In the genomic region with DNA sequence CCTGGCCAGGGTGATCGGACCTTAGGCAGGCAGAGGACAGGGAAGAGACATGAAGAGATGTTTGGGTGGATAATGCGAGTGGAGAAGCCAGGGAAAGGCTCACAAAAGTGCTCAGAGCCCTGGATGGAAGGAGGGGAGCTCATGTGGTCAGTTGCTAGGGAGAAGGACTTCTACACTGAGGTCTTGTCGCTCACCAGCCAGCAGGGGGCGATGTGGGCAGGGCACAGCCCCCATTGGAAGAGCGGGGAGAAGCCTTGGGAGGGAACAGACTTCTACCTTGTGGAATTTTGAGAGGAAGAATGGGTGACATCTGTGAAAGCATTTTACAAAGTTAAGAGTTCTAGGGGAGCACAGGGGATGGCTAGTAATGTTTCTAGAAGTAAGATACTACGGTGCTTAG, we compare ENCODE assay signal across 9 mouse cellular contexts. TPM values are rescaled to one million over a fixed set of nuclear protein-coding genes. Genes with fewer than 3 reads are reported as not detected.
A peak's percentile ranks its signal among the peaks of the same experiment; 100 is the strongest.
DNase-seq lines count a peak whose midpoint lies in the region; ATAC-seq and TF ChIP-seq lines count a peak whose summit lies in the region.
"Had no signal": no experiment of that assay in that cellular context is flagged by ENCODE, and none has a peak within 500 bp of the region (broad histone marks: within the 10 kb centered on the region; RNA-seq: fewer than 3 reads in every experiment).

No protein-coding gene starts in this region.

- H3K36me3 ChIP-seq in heart, adult 2 months (ENCODE audit: control insufficient read depth, insufficient read depth, low read length), result no peaks in the 10 kb centered on the region
- H3K36me3 ChIP-seq in heart, embryonic 11.5 days (ENCODE audit: control insufficient read depth, insufficient read depth, low read length), result no peaks in the 10 kb centered on the region
- H3K36me3 ChIP-seq in testis, adult 2 months (ENCODE audit: control insufficient read depth, insufficient read depth, low read length), result peaks cover 2% of the 10 kb centered on the region; the same call in 1 of the 2 replicates
- H3K36me3 ChIP-seq in embryonic facial prominence, embryonic 10.5 days (replicated peaks), result no peaks in the 10 kb centered on the region
- H3K36me3 ChIP-seq in neural tube, embryonic 15.5 days, result peaks cover 61% of the 10 kb centered on the region
- H3K36me3 ChIP-seq: stomach, embryonic 15.5 days had no signal

- H3K4me3 ChIP-seq in heart, adult 2 months, result no peak overlapping the region
- H3K4me3 ChIP-seq in heart, embryonic 11.5 days (ENCODE audit: low read depth, low read length), result no peak overlapping the region
- H3K4me3 ChIP-seq in testis, adult 2 months (ENCODE audit: control insufficient read depth, low read depth, low read length), result no peak overlapping the region
- H3K4me3 ChIP-seq in embryonic facial prominence, embryonic 10.5 days, result no peak overlapping the region
- no peak overlapping the region for H3K4me3 ChIP-seq in neural tube, embryonic 15.5 days (replicated peaks)
- H3K4me3 ChIP-seq: stomach, embryonic 15.5 days had no signal

- H3K9ac ChIP-seq in heart, adult 2 months (ENCODE audit: low read depth, low read length), result no peak overlapping the region
- no peak overlapping the region for H3K9ac ChIP-seq in heart, embryonic 11.5 days (ENCODE audit: low read depth, low read length)
- no peak overlapping the region for H3K9ac ChIP-seq in neural tube, embryonic 15.5 days (replicated peaks)
- H3K9ac ChIP-seq: stomach, embryonic 15.5 days had no signal

- 66% methylated on average over 6 of the region's 6 CpGs for WGBS in heart, adult 2 months
- WGBS in heart, embryonic 11.5 days (ENCODE audit: insufficient replicate concordance), result 61% methylated on average over 6 of the region's 6 CpGs
- 66% methylated on average over 6 of the region's 6 CpGs for WGBS in embryonic facial prominence, embryonic 10.5 days
- WGBS in neural tube, embryonic 15.5 days, result 63% methylated on average over 6 of the region's 6 CpGs

- TF ChIP-seq POLR2A in heart, adult 2 months (IDR thresholded peaks at IDR 0.05; ENCODE audit: insufficient read depth, low read depth, low read length), result no peak
- no peak for TF ChIP-seq POLR2A in testis, adult 2 months (IDR thresholded peaks at IDR 0.05; ENCODE audit: control insufficient read depth, low read depth, low read length)

- H3K9me3 ChIP-seq in heart, embryonic 11.5 days (replicated peaks; ENCODE audit: control insufficient read depth, low read length), result no peaks in the 10 kb centered on the region
- no peaks in the 10 kb centered on the region for H3K9me3 ChIP-seq in embryonic facial prominence, embryonic 10.5 days
- H3K9me3 ChIP-seq in neural tube, embryonic 15.5 days (replicated peaks), result no peaks in the 10 kb centered on the region
- H3K9me3 ChIP-seq: stomach, embryonic 15.5 days had no signal

- H3K27me3 ChIP-seq in heart, adult 2 months (ENCODE audit: control insufficient read depth, insufficient read depth, low read length), result no peaks in the 10 kb centered on the region
- peaks cover 41% of the 10 kb centered on the region for H3K27me3 ChIP-seq in heart, embryonic 11.5 days (ENCODE audit: control insufficient read depth, insufficient read depth, low read length)
- H3K27me3 ChIP-seq in testis, adult 2 months (ENCODE audit: control insufficient read depth, insufficient read depth, low read length), result no peaks in the 10 kb centered on the region
- H3K27me3 ChIP-seq in embryonic facial prominence, embryonic 10.5 days (replicated peaks; ENCODE audit: low read depth, poor library complexity, severe bottlenecking), result peaks cover 8% of the 10 kb centered on the region; the same call in 1 of the 2 replicates
- H3K27me3 ChIP-seq in neural tube, embryonic 15.5 days (replicated peaks), result no peaks in the 10 kb centered on the region
- H3K27me3 ChIP-seq: stomach, embryonic 15.5 days had no signal

- intact Hi-C loops in heart, adult 2 months (cut with DNase I), result no loop called here

- H3K27ac ChIP-seq in heart, adult 2 months, result no peak overlapping the region
- no peak overlapping the region for H3K27ac ChIP-seq in heart, embryonic 11.5 days (ENCODE audit: low read depth, low read length)
- no peak overlapping the region for H3K27ac ChIP-seq in testis, adult 2 months (ENCODE audit: control insufficient read depth, insufficient read depth, low read depth, low read length)
- no peak overlapping the region for H3K27ac ChIP-seq in embryonic facial prominence, embryonic 10.5 days (replicated peaks)
- H3K27ac ChIP-seq in neural tube, embryonic 15.5 days (replicated peaks), result no peak overlapping the region
- H3K27ac ChIP-seq: stomach, embryonic 15.5 days had no signal

- no peak for ATAC-seq in heart, embryonic 11.5 days (replicated peaks; ENCODE audit: insufficient number of reproducible peaks, low FRiP score, low TSS enrichment)
- ATAC-seq in neural tube, embryonic 15.5 days (ENCODE audit: low FRiP score), result no peak

- DNase-seq in heart, adult 2 months, result no peak
- no peak for DNase-seq in testis, postnatal 14 days (ENCODE audit: low spot score)
- DNase-seq in embryonic facial prominence, embryonic 10.5 days (ENCODE audit: low spot score), result peak; percentile 50
- DNase-seq in thymus, postnatal 4 days, result peak; percentile 72
- no peak for DNase-seq in kidney, adult 8-10 months

- TF ChIP-seq EP300 in heart, adult 2 months (IDR thresholded peaks at IDR 0.05; ENCODE audit: insufficient read depth, low read depth, low read length), result no peak

- no peak overlapping the region for H3K4me2 ChIP-seq in heart, embryonic 11.5 days
- H3K4me2 ChIP-seq in neural tube, embryonic 15.5 days, result no peak overlapping the region
- H3K4me2 ChIP-seq: stomach, embryonic 15.5 days had no signal

- H3K79me2 ChIP-seq in heart, adult 2 months (replicated peaks; ENCODE audit: control insufficient read depth, insufficient read depth, low read length), result no peaks in the 10 kb centered on the region

- H3K4me1 ChIP-seq in heart, adult 2 months (ENCODE audit: control insufficient read depth, insufficient read depth, low read length), result no peaks in the 10 kb centered on the region
- no peaks in the 10 kb centered on the region for H3K4me1 ChIP-seq in heart, embryonic 11.5 days (ENCODE audit: control insufficient read depth, insufficient read depth, low read length)
- H3K4me1 ChIP-seq in testis, adult 2 months (ENCODE audit: control insufficient read depth, insufficient read depth, low read length), result peaks cover 10% of the 10 kb centered on the region
- peaks cover 24% of the 10 kb centered on the region for H3K4me1 ChIP-seq in embryonic facial prominence, embryonic 10.5 days
- H3K4me1 ChIP-seq in neural tube, embryonic 15.5 days, result no peaks in the 10 kb centered on the region
- H3K4me1 ChIP-seq: stomach, embryonic 15.5 days had no signal

- TF ChIP-seq CTCF in heart, adult 2 months (IDR thresholded peaks at IDR 0.05), result peak; percentile 68
- peak; percentile 87; the same call in 1 of the 2 replicates for TF ChIP-seq CTCF in testis, adult 2 months (IDR thresholded peaks at IDR 0.05; ENCODE audit: control insufficient read depth, insufficient read depth, insufficient replicate concordance, low read depth, low read length)

RNA-seq across cellular contexts. Expression of a gene that starts 18.1 kb away (rescaled TPM):
- 10 to 100 TPM; 12.2 to 21.7 TPM for total RNA-seq in heart, adult 2 months (2021)
- 8.4 and 10.6 TPM in 2 replicates for polyA plus RNA-seq in heart, adult 2 months (2012; rRNA removed)
- 1.2 and 1.3 TPM in 2 replicates for polyA plus RNA-seq in heart, embryonic 11.5 days (2014; fragmentation: Nextera tagmentation; extraction: Ambion mirVana)
- 50.8 and 63.9 TPM in 2 replicates for polyA plus RNA-seq in testis, adult 2 months (2012; rRNA removed)
- 8.6 and 8.9 TPM in 2 replicates for polyA plus RNA-seq in embryonic facial prominence, embryonic 10.5 days (2016; fragmentation: Nextera tagmentation; extraction: Ambion mirVana)
- 114 and 122 TPM in 2 replicates for polyA plus RNA-seq in neural tube, embryonic 15.5 days (2015; fragmentation: Nextera tagmentation; extraction: Ambion mirVana)

Comparison
In these comparisons a context has a peak if more than half of its experiments do, and no peak if none do; other contexts are left out.
1. DNase-seq: peak in embryonic facial prominence, embryonic 10.5 days (single experiment) and thymus, postnatal 4 days (single experiment); none in heart, adult 2 months (0 of 2), testis, postnatal 14 days (single experiment) and kidney, adult 8-10 months (0 of 2).